Mouse (Mus musculus): ENCODE results near the gene Myo7a. TPM values are rescaled to one million over a fixed set of nuclear protein-coding genes. Genes with fewer than 3 reads are reported as not detected.
A peak's percentile ranks its signal among the peaks of the same experiment; 100 is the strongest.

Myo7a gene
- total RNA-seq, 2 experiments from 2014 or later: 16.5 to 16.7 TPM

GRCm38 (mm10) chr7:98051980-98052379 lies 67.3 kb downstream of the Myo7a start:
- peak in 1 of 2 experiments; percentile 63 for DNase-seq (ENCODE audit: extremely low spot score in 1 of 2, low spot score in 2 of 2)
- intact Hi-C loops (cut with DNase I): no loop called here

GRCm38 (mm10) chr7:98048101-98048824 lies 71.1 kb downstream of the Myo7a start:
- intact Hi-C loops (cut with DNase I): no loop called here
- DNase-seq (ENCODE audit: extremely low spot score in 1 of 2, low spot score in 2 of 2): no peak

GRCm38 (mm10) chr7:98002617-98003016 lies 116.7 kb downstream of the Myo7a start:
- intact Hi-C loops (cut with DNase I): no loop called here
- no peak for DNase-seq (ENCODE audit: extremely low spot score in 1 of 2, low spot score in 2 of 2)

Other genes with a start within 250 kb of the Myo7a start
- gene Gdpd4, start 199.6 kb downstream of the Myo7a start, total RNA-seq (2021): not detected
- 1 to 10 TPM in 1 of 2 experiments, under 1 TPM in 1; 0.56 to 1.2 TPM for gene Omp, start 26.0 kb upstream of the Myo7a start, total RNA-seq (2021)
- gene Capn5, start 58.8 kb upstream of the Myo7a start, total RNA-seq (2021): 10 to 100 TPM; 46.4 to 46.6 TPM
- gene B3gnt6, start 80.0 kb upstream of the Myo7a start, total RNA-seq (2021): under 1 TPM; 0.24 to 0.28 TPM
- gene Acer3, start 201.7 kb upstream of the Myo7a start, total RNA-seq (2021): 10 to 100 TPM; 14.5 to 16.1 TPM
- gene Tsku, start 241.8 kb upstream of the Myo7a start, total RNA-seq (2021): 1 to 10 TPM; 4.2 to 5.5 TPM